ENCODE assay signal across 9 mouse cellular contexts in the genomic region with DNA sequence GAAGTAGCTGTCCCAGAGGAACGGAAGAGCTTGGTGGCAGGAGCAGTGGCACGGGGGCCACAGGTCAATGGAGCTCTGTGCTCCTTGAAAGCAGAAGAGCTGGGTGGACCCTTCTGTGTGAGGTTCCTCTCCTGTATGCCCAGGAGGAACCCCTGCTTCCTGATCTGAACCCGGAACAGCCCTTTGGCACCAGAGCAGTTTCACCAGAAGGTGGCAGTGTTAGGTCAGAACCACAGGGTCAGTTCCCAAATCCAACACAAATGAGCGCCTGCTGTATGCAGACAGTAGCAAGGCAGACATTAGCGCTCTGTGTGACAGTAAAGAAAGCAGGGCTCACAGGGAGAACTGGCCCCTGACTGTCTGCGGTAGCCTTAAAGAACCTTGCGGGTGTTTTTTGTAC. TPM values are rescaled to one million over a fixed set of nuclear protein-coding genes. Genes with fewer than 3 reads are reported as not detected.
DNase-seq lines count a peak whose midpoint lies in the region; ATAC-seq lines count a peak whose summit lies in the region.
"Had no signal": no experiment of that assay in that cellular context is flagged by ENCODE, and none has a peak within 500 bp of the region (broad histone marks: within the 10 kb centered on the region; RNA-seq: fewer than 3 reads in every experiment).

No protein-coding gene starts in this region.

- no peak overlapping the region for H3K9ac ChIP-seq in forebrain, embryonic 14.5 days (ENCODE audit: low read length)
- H3K9ac ChIP-seq in forebrain, embryonic 13.5 days = no peak overlapping the region

- no peak overlapping the region for H3K27ac ChIP-seq in forebrain, embryonic 14.5 days (ENCODE audit: low read depth, low read length)
- no peak overlapping the region for H3K27ac ChIP-seq in forebrain, embryonic 13.5 days

- no peak for ATAC-seq in forebrain, embryonic 14.5 days
- ATAC-seq in forebrain, embryonic 13.5 days = no peak

- no peaks in the 10 kb centered on the region for H3K27me3 ChIP-seq in forebrain, embryonic 14.5 days (replicated peaks; ENCODE audit: control insufficient read depth, insufficient read depth, low read length)
- H3K27me3 ChIP-seq in forebrain, embryonic 13.5 days = no peaks in the 10 kb centered on the region; the same call in 1 of the 2 replicates

- no peaks in the 10 kb centered on the region for H3K4me1 ChIP-seq in forebrain, embryonic 14.5 days (ENCODE audit: control insufficient read depth, insufficient read depth, low read length)
- 0 out of 2 replicates have a peak, but pooled peaks cover 2% of the 10 kb centered on the region for H3K4me1 ChIP-seq in forebrain, embryonic 13.5 days

- H3K9me3 ChIP-seq in forebrain, embryonic 14.5 days (replicated peaks; ENCODE audit: control insufficient read depth, low read length) = no peaks in the 10 kb centered on the region
- no peaks in the 10 kb centered on the region for H3K9me3 ChIP-seq in forebrain, embryonic 13.5 days (replicated peaks)

- peak; percentile 39 for DNase-seq in forebrain, embryonic 14.5 days (ENCODE audit: low spot score)
- peak; percentile 87 for DNase-seq in 3T3-L1 (ENCODE audit: low read depth, low spot score)
- peak; percentile 52 for DNase-seq in adrenal gland, adult 8-10 months
- peak; percentile 53 for DNase-seq in embryo, embryonic 11 days
- peak; percentile 19 for DNase-seq in large intestine, adult 2 months (ENCODE audit: low read depth, low spot score)
- DNase-seq in lung, postnatal 4 days = peak; percentile 57 to 74
- peak; percentile 20 to 66 for DNase-seq in spleen, postnatal 14 days (ENCODE audit: low spot score in 2 of 2)

- no peak overlapping the region for H3K4me3 ChIP-seq in forebrain, embryonic 14.5 days (ENCODE audit: low read depth, low read length)
- no peak overlapping the region for H3K4me3 ChIP-seq in forebrain, embryonic 13.5 days

- H3K36me3 ChIP-seq in forebrain, embryonic 14.5 days (ENCODE audit: control insufficient read depth, insufficient read depth, low read length) = no peaks in the 10 kb centered on the region
- no peaks in the 10 kb centered on the region for H3K36me3 ChIP-seq in forebrain, embryonic 13.5 days (ENCODE audit: poor library complexity, severe bottlenecking)

- 58% methylated on average over 7 of the region's 7 CpGs for WGBS in forebrain, embryonic 14.5 days
- 62% methylated on average over 7 of the region's 7 CpGs for WGBS in forebrain, embryonic 13.5 days
- 49% methylated on average over 7 of the region's 7 CpGs for WGBS in large intestine, adult 2 months

- H3K4me2 ChIP-seq in forebrain, embryonic 14.5 days (ENCODE audit: low read length) = no peak overlapping the region
- no peak overlapping the region for H3K4me2 ChIP-seq in forebrain, embryonic 13.5 days

RNA-seq across cellular contexts. Expression of a gene that starts 29.3 kb away (rescaled TPM):
- not detected in 2 replicates for polyA plus RNA-seq in forebrain, embryonic 14.5 days (2014; fragmentation: Nextera tagmentation; extraction: Ambion mirVana)
- polyA plus RNA-seq in forebrain, embryonic 13.5 days (2015; fragmentation: Nextera tagmentation; extraction: Ambion mirVana) = not detected in 2 replicates
- 1 to 10 TPM; 1.9 to 6.7 (median 3.7) TPM for total RNA-seq in adrenal gland, adult 8-10 months (2022)
- polyA plus RNA-seq in large intestine, adult 2 months (2012; rRNA removed) = not detected in 2 replicates
- total RNA-seq: left cerebral cortex, postnatal 36 days had no signal

RNA-seq across cellular contexts. Expression of a gene that starts 50.5 kb away (rescaled TPM):
- polyA plus RNA-seq in forebrain, embryonic 14.5 days (2014; fragmentation: Nextera tagmentation; extraction: Ambion mirVana) = 1.4 and 1.9 TPM in 2 replicates
- polyA plus RNA-seq in forebrain, embryonic 13.5 days (2015; fragmentation: Nextera tagmentation; extraction: Ambion mirVana) = 0.23 and 0.93 TPM in 2 replicates
- not detected for total RNA-seq in adrenal gland, adult 8-10 months (2022)
- polyA plus RNA-seq in large intestine, adult 2 months (2012; rRNA removed) = not detected in 2 replicates
- total RNA-seq: left cerebral cortex, postnatal 36 days had no signal

RNA-seq across cellular contexts. Expression of a gene that starts 54.6 kb away (rescaled TPM):
- 0.55 and 0.91 TPM in 2 replicates for polyA plus RNA-seq in forebrain, embryonic 14.5 days (2014; fragmentation: Nextera tagmentation; extraction: Ambion mirVana)
- 0.41 and 0.98 TPM in 2 replicates for polyA plus RNA-seq in forebrain, embryonic 13.5 days (2015; fragmentation: Nextera tagmentation; extraction: Ambion mirVana)
- 1 to 10 TPM in 1 of 4 experiments, under 1 TPM in 2, not detected in 1; 0.12 to 1.1 (median 0.38) TPM for total RNA-seq in adrenal gland, adult 8-10 months (2022)
- polyA plus RNA-seq in large intestine, adult 2 months (2012; rRNA removed) = 0.04 and 0.14 TPM in 2 replicates

Comparison
In these comparisons a context has a peak if more than half of its experiments do, and no peak if none do; other contexts are left out.
1. DNase-seq: peak in every context shown above with its lines; median percentile 87 in 3T3-L1; 66 in lung, postnatal 4 days; 53 in embryo, embryonic 11 days; 52 in adrenal gland, adult 8-10 months; 43 in spleen, postnatal 14 days; 39 in forebrain, embryonic 14.5 days; 19 in large intestine, adult 2 months.